Mouse (Mus musculus) layer of hippocampus, adult 8-10 months (tissue): ENCODE results near the gene Faf1. TPM values are rescaled to one million over a fixed set of nuclear protein-coding genes. Genes with fewer than 3 reads are reported as not detected.
A peak's percentile ranks its signal among the peaks of the same experiment; 100 is the strongest.
"Not testable (repeated sequence)": the region's sequence is repeated elsewhere in the genome, so short reads cannot be mapped to it uniquely, and the experiment has no call there.

Experiments
- DNase-seq, 2 experiments: peaks; one replicate each; pipeline ENCODE4 v3.0.0; 2022; ENCODE audit warnings: low spot score in 2 of 2
- total RNA-seq, 4 experiments: library from RNA; stranded (reverse); gene quantifications; 2 replicates each; pipeline ENCODE4 v1.2.4; 2022

Faf1 gene
- total RNA-seq, 4 experiments from 2014 or later: 22.9 to 26.6 (median 24.3) TPM

GRCm38 (mm10) chr4:109665101-109665981 lies 11.0 kb upstream of the Faf1 start:
- DNase-seq: no peak

- DNase-seq: no peak
Measured at GRCm38 (mm10) chr4:109665982-109666460, 10.4 kb upstream of the Faf1 start.

- DNase-seq: peak; percentile 21 to 55
Measured at GRCm38 (mm10) chr4:109666461-109667269, 9.7 kb upstream of the Faf1 start, which contains the start of gene Cdkn2c. TSS of gene Cdkn2c (minus strand) at chr4:109667189.

- DNase-seq: no peak
Measured at GRCm38 (mm10) chr4:109667518-109667917, 8.9 kb upstream of the Faf1 start.

- DNase-seq: no peak
Measured at GRCm38 (mm10) chr4:109670213-109670612, 6.2 kb upstream of the Faf1 start.

GRCm38 (mm10) chr4:109671941-109672340 lies 4.4 kb upstream of the Faf1 start:
- DNase-seq: no peak

- no peak for DNase-seq
Measured at GRCm38 (mm10) chr4:109674097-109674496, 2.3 kb upstream of the Faf1 start.

GRCm38 (mm10) chr4:109677221-109677620 lies 833 bp downstream of the Faf1 start:
- DNase-seq: no peak

GRCm38 (mm10) chr4:109683561-109683960 lies 7.2 kb downstream of the Faf1 start:
- no peak for DNase-seq

GRCm38 (mm10) chr4:109692674-109693073 lies 16.3 kb downstream of the Faf1 start:
- DNase-seq: no peak

GRCm38 (mm10) chr4:109700727-109701126 lies 24.3 kb downstream of the Faf1 start:
- DNase-seq: not testable (repeated sequence)

- no peak for DNase-seq
Measured at GRCm38 (mm10) chr4:109703568-109703967, 27.2 kb downstream of the Faf1 start.

GRCm38 (mm10) chr4:109705349-109705748 lies 29.0 kb downstream of the Faf1 start:
- no peak for DNase-seq

- DNase-seq: no peak
Measured at GRCm38 (mm10) chr4:109719281-109719680, 42.9 kb downstream of the Faf1 start.

GRCm38 (mm10) chr4:109729281-109729680 lies 52.9 kb downstream of the Faf1 start:
- peak in 1 of 2 experiments; percentile 15 for DNase-seq

GRCm38 (mm10) chr4:109735754-109736153 lies 59.4 kb downstream of the Faf1 start:
- no peak for DNase-seq

GRCm38 (mm10) chr4:109743984-109744383 lies 67.6 kb downstream of the Faf1 start:
- DNase-seq: no peak

- peak in 1 of 2 experiments; percentile 9 for DNase-seq
Measured at GRCm38 (mm10) chr4:109759031-109759430, 82.6 kb downstream of the Faf1 start.

- DNase-seq: no peak
Measured at GRCm38 (mm10) chr4:109759901-109760300, 83.5 kb downstream of the Faf1 start.

- DNase-seq: no peak
Measured at GRCm38 (mm10) chr4:109760501-109760900, 84.1 kb downstream of the Faf1 start.

GRCm38 (mm10) chr4:109762768-109763501 lies 86.5 kb downstream of the Faf1 start:
- DNase-seq: no peak
